Mouse (Mus musculus): ENCODE results near the gene Szt2.

GRCm38 (mm10) chr4:118432332-118432731, 23.3 kb upstream of the Szt2 start:
- TF ChIP-seq CTCF (IDR thresholded peaks at IDR 0.05; ENCODE audit: control insufficient read depth, insufficient read depth, insufficient read length) (no peak), MYOD1 (IDR thresholded peaks at IDR 0.05; ENCODE audit: control insufficient read depth, insufficient read length, low read depth) (no peak)
